Mouse (Mus musculus): Measurements from ENCODE around the gene Nr1d1. TPM values are rescaled to one million over a fixed set of nuclear protein-coding genes. Genes with fewer than 3 reads are reported as not detected.

Gene Nr1d1
- polyA plus RNA-seq, 1 experiment: 206 TPM

DNA sequence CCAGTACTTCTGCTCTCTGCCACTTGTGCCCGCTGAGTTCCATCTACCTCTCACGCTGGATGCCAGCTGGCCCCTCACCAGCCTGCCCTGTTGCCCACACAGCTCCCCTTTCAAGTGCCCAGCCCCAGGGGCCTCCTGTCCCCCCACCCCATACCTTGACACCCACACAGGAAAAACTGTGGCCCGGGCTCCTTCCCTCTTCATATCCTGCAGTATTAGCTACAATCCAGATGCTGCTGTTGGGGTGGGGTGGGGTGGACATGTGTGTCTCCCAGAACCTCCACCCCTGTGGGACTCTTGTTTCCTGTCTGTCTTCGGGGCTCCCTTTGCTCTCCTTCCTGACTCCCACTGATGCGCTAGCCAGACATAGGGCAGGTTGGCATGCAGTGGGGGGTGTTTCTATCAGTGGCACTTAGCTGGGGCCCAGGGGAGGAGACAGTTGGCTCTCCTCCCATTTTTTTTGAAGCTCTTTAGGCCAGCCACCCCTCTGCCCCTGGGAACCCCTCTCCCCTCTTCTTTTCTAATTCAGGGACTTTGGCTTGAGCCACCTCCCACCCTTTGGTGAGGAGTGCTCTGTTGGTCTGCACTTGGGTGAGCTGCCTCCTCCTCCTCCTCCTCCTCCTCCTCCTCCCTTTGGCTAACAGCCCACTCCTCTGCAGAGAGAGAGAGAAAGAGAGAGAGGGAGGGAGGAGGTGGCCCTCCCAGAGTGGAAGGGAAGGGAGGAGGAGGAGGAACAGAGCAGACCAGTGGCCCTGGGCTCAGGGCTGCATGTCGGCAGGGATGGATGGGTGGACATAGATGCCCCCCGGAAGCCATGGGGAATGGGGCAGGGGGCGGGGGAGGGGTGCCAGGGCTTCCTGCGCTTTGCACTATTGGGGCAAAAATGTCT is 9.5 kb downstream of the Nr1d1 start:
- Histone ChIP-seq H3K36me3 (ENCODE audit: control insufficient read depth, insufficient read depth, low read length) (peaks cover 73% of the 10 kb centered on the region), H3K4me1 (ENCODE audit: control insufficient read depth, insufficient read depth, insufficient read length, low read length) (peaks cover 19% of the 10 kb centered on the region), H3K4me3 (ENCODE audit: low read depth, low read length) (no peak overlapping the region), H3K27me3 (ENCODE audit: control insufficient read depth, insufficient read depth, low read length) (no peaks in the 10 kb centered on the region), H3K27ac (ENCODE audit: insufficient read depth, low read depth, low read length) (no peak overlapping the region)
- TF ChIP-seq POLR2A (IDR thresholded peaks at IDR 0.05; ENCODE audit: low read depth, low read length) (no peak), CTCF (IDR thresholded peaks at IDR 0.05; ENCODE audit: extremely low read depth, insufficient read length, insufficient replicate concordance, low read depth, low read length) (no peak)
- WGBS: 56% methylated on average over 9 of the region's 9 CpGs

DNA sequence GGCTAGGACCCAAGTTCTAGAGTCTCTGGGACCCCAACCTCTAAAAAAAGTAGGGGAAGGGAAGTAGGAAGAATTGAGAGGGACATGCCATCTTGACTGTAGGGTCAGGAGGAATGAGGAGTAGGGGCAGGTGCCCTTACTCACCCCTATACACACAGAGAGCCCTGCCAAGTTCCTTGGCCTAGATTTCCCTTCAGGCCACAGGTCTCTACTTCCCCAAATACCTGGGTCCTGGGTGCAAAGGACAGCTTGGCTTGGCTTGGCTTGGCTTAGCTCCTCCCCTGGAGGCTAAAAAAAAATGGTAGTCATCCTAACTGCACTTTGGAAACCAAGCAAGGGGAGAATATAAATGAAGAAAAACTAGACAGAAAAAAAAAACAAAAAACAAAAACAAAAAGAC is 10.4 kb downstream of the Nr1d1 start:
- peaks cover 11% of the 10 kb centered on the region for H3K4me1 ChIP-seq (ENCODE audit: control insufficient read depth, insufficient read depth, insufficient read length, low read length)
- no peak for TF ChIP-seq CTCF (IDR thresholded peaks at IDR 0.05; ENCODE audit: extremely low read depth, insufficient read length, insufficient replicate concordance, low read depth, low read length)
- no peak for TF ChIP-seq POLR2A (IDR thresholded peaks at IDR 0.05; ENCODE audit: low read depth, low read length)
- H3K36me3 ChIP-seq (ENCODE audit: control insufficient read depth, insufficient read depth, low read length): peaks cover 67% of the 10 kb centered on the region
- no peak overlapping the region for H3K4me3 ChIP-seq (ENCODE audit: low read depth, low read length)
- no peaks in the 10 kb centered on the region for H3K27me3 ChIP-seq (ENCODE audit: control insufficient read depth, insufficient read depth, low read length)
- no peak overlapping the region for H3K27ac ChIP-seq (ENCODE audit: insufficient read depth, low read depth, low read length)

DNA sequence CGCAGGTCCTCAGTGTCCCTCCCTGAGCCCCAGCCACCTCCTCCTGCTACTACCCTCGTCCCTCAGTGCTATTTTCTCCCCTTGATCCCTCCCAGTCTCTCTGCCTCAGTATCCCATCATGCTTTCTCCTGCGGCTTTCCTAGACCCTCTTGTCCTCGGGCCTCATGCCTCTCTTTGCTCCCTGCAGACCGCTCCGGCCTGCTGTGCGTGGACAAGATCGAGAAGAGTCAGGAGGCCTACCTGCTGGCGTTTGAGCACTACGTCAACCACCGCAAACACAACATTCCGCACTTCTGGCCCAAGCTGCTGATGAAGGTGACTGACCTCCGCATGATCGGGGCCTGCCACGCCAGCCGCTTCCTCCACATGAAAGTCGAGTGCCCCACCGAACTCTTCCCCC is 11.0 kb downstream of the Nr1d1 start:
- Histone ChIP-seq H3K36me3 (ENCODE audit: control insufficient read depth, insufficient read depth, low read length) (peaks cover 60% of the 10 kb centered on the region), H3K4me1 (ENCODE audit: control insufficient read depth, insufficient read depth, insufficient read length, low read length) (peaks cover 10% of the 10 kb centered on the region), H3K4me3 (ENCODE audit: low read depth, low read length) (no peak overlapping the region), H3K27me3 (ENCODE audit: control insufficient read depth, insufficient read depth, low read length) (no peaks in the 10 kb centered on the region), H3K27ac (ENCODE audit: insufficient read depth, low read depth, low read length) (no peak overlapping the region)
- 90% methylated on average over 18 of the region's 18 CpGs for WGBS
- no peak for TF ChIP-seq CTCF (IDR thresholded peaks at IDR 0.05; ENCODE audit: extremely low read depth, insufficient read length, insufficient replicate concordance, low read depth, low read length)

DNA sequence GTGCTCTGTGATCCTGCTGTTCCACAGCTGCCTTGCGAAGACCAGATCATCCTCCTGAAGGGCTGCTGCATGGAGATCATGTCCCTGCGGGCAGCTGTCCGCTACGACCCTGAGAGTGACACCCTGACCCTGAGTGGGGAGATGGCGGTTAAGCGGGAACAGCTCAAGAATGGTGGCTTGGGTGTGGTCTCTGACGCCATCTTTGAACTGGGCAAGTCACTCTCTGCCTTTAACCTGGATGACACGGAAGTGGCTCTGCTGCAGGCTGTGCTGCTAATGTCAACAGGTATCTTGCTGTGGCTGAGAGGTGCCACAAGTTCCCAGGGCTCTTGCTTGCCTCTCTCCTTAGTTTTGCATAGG is 11.7 kb downstream of the Nr1d1 start:
- H3K4me3 ChIP-seq (ENCODE audit: low read depth, low read length): no peak overlapping the region
- peaks cover 10% of the 10 kb centered on the region for H3K4me1 ChIP-seq (ENCODE audit: control insufficient read depth, insufficient read depth, insufficient read length, low read length)
- peak overlapping the region; percentile 58 for H3K27ac ChIP-seq (ENCODE audit: insufficient read depth, low read depth, low read length)
- peaks cover 54% of the 10 kb centered on the region for H3K36me3 ChIP-seq (ENCODE audit: control insufficient read depth, insufficient read depth, low read length)
- no peaks in the 10 kb centered on the region for H3K27me3 ChIP-seq (ENCODE audit: control insufficient read depth, insufficient read depth, low read length)
- WGBS: 79% methylated on average over 8 of the region's 8 CpGs
- TF ChIP-seq CTCF (IDR thresholded peaks at IDR 0.05; ENCODE audit: extremely low read depth, insufficient read length, insufficient replicate concordance, low read depth, low read length): no peak
- TF ChIP-seq POLR2A (IDR thresholded peaks at IDR 0.05; ENCODE audit: low read depth, low read length): no peak

DNA sequence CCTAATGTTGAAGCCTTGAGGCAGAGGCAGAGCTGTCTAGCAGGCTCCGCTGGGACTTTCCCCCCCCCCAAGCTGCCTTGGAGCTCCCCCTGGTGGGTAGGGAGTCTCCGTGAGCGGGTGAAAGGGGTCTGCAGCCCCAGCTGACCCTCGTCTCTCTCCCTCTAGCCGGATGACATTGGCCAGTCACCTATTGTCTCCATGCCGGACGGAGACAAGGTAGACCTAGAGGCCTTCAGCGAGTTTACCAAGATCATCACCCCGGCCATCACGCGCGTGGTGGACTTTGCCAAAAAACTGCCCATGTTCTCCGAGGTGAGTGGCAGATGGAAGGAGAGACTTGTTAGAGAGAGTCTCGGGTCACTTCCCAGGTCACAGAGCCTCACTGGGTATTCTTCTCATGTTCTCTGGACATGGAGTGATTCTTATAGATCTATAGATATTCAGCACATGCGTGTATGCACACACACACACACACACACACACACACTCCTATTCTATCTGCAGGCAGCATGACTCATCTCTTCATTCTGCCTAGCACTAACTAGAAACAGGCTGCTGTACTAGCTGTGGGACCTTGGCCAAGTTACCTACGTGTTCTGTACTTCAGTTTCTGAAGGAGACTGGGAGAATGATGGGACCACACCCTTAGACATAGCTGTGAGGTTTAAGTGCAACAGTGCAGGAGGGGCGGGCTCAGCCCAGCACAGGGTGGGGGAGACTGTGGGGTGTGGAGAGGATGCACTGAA is 12.2 kb downstream of the Nr1d1 start:
- TF ChIP-seq POLR2A (IDR thresholded peaks at IDR 0.05; ENCODE audit: low read depth, low read length) (no peak), CTCF (IDR thresholded peaks at IDR 0.05; ENCODE audit: extremely low read depth, insufficient read length, insufficient replicate concordance, low read depth, low read length) (peak; percentile 35; the same call in 1 of the 2 replicates)
- Histone ChIP-seq H3K36me3 (ENCODE audit: control insufficient read depth, insufficient read depth, low read length) (peaks cover 50% of the 10 kb centered on the region), H3K27me3 (ENCODE audit: control insufficient read depth, insufficient read depth, low read length) (no peaks in the 10 kb centered on the region), H3K4me1 (ENCODE audit: control insufficient read depth, insufficient read depth, insufficient read length, low read length) (peaks cover 10% of the 10 kb centered on the region), H3K4me3 (ENCODE audit: low read depth, low read length) (no peak overlapping the region), H3K27ac (ENCODE audit: insufficient read depth, low read depth, low read length) (peak overlapping the region; percentile 58)
- 70% methylated on average over 17 of the region's 17 CpGs for WGBS

DNA sequence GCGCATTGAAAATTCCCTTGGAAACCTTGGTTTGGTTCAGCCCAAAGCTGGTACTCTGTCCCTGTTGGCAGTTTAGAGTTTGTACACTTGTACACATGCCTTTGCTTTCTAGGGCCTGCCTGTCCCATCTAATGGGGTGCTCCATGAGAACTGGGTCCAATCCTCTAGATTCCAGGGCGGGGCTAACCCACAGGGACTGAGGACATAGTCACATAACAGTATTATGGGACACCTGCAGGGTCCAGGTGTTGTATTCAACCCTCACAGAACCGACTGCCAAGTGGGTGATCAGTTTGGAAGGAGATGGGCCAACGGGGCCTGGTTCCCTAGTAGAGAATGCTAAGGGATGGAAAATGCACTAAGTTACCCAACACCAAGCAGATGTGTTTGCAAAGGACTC is 13.2 kb downstream of the Nr1d1 start:
- Histone ChIP-seq H3K4me1 (ENCODE audit: control insufficient read depth, insufficient read depth, insufficient read length, low read length) (peaks cover 10% of the 10 kb centered on the region), H3K27ac (ENCODE audit: insufficient read depth, low read depth, low read length) (no peak overlapping the region), H3K4me3 (ENCODE audit: low read depth, low read length) (no peak overlapping the region), H3K36me3 (ENCODE audit: control insufficient read depth, insufficient read depth, low read length) (peaks cover 49% of the 10 kb centered on the region), H3K27me3 (ENCODE audit: control insufficient read depth, insufficient read depth, low read length) (no peaks in the 10 kb centered on the region)
- WGBS: 76% methylated on average over 4 of the region's 4 CpGs
- TF ChIP-seq POLR2A (IDR thresholded peaks at IDR 0.05; ENCODE audit: low read depth, low read length): no peak
- TF ChIP-seq CTCF (IDR thresholded peaks at IDR 0.05; ENCODE audit: extremely low read depth, insufficient read length, insufficient replicate concordance, low read depth, low read length): no peak

DNA sequence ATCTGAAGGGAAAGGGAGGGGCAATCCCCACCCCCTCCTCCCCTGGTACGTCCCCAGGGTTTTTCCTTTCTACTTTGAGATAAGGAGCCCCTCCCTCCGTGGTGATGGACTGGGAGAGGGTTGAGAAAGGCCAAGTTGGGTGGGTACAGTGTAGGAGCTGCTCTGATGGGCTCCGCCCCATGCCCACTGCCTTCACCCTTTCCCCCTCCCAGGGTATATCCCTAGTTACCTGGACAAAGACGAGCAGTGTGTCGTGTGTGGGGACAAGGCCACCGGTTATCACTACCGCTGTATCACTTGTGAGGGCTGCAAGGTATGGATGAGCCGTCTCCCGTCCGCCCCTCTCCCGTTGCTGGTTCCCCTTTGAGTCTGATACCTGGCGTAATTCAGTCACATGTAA is 18.4 kb downstream of the Nr1d1 start:
- peaks cover 31% of the 10 kb centered on the region for H3K36me3 ChIP-seq (ENCODE audit: control insufficient read depth, insufficient read depth, low read length)
- WGBS: 82% methylated on average over 12 of the region's 12 CpGs
- H3K27me3 ChIP-seq (ENCODE audit: control insufficient read depth, insufficient read depth, low read length): no peaks in the 10 kb centered on the region
- no peak overlapping the region for H3K27ac ChIP-seq (ENCODE audit: insufficient read depth, low read depth, low read length)
- TF ChIP-seq CTCF (IDR thresholded peaks at IDR 0.05; ENCODE audit: extremely low read depth, insufficient read length, insufficient replicate concordance, low read depth, low read length) (no peak), POLR2A (IDR thresholded peaks at IDR 0.05; ENCODE audit: low read depth, low read length) (no peak)
- no peak overlapping the region for H3K4me3 ChIP-seq (ENCODE audit: low read depth, low read length)
- peaks cover 27% of the 10 kb centered on the region for H3K4me1 ChIP-seq (ENCODE audit: control insufficient read depth, insufficient read depth, insufficient read length, low read length)
